Mouse (Mus musculus): ENCODE data around the gene Tldc2.
A peak's percentile ranks its signal among the peaks of the same experiment; 100 is the strongest.

The Tldc2 gene

GRCm38 (mm10) chr2:157086796-157087195 lies at the start of gene Tldc2:
Gene Tldc2 (plus strand): TSS chr2:157087055.
- no peak for DNase-seq (ENCODE audit: low read depth, low spot score)

GRCm38 (mm10) chr2:157037303-157037702 lies 49.6 kb upstream of the Tldc2 start:
- DNase-seq (ENCODE audit: low read depth, low spot score): no peak

GRCm38 (mm10) chr2:157039900-157040648 lies 46.8 kb upstream of the Tldc2 start:
- DNase-seq (ENCODE audit: low read depth, low spot score): no peak

- no peak for DNase-seq (ENCODE audit: low read depth, low spot score)
Observed at GRCm38 (mm10) chr2:157040649-157041046, 46.2 kb upstream of the Tldc2 start.

GRCm38 (mm10) chr2:157041421-157041820 lies 45.4 kb upstream of the Tldc2 start:
- no peak for DNase-seq (ENCODE audit: low read depth, low spot score)

GRCm38 (mm10) chr2:157043556-157043955 lies 43.3 kb upstream of the Tldc2 start:
- no peak for DNase-seq (ENCODE audit: low read depth, low spot score)

GRCm38 (mm10) chr2:157043987-157044386 lies 42.9 kb upstream of the Tldc2 start:
- no peak for DNase-seq (ENCODE audit: low read depth, low spot score)

- DNase-seq (ENCODE audit: low read depth, low spot score): no peak
Observed at GRCm38 (mm10) chr2:157045932-157046331, 40.9 kb upstream of the Tldc2 start.

- DNase-seq (ENCODE audit: low read depth, low spot score): no peak
Observed at GRCm38 (mm10) chr2:157046956-157047355, 39.9 kb upstream of the Tldc2 start.

- DNase-seq (ENCODE audit: low read depth, low spot score): no peak
Observed at GRCm38 (mm10) chr2:157048395-157049181, 38.3 kb upstream of the Tldc2 start.

- DNase-seq (ENCODE audit: low read depth, low spot score): peak; percentile 52
Observed at GRCm38 (mm10) chr2:157049831-157050243, 37.0 kb upstream of the Tldc2 start.

- no peak for DNase-seq (ENCODE audit: low read depth, low spot score)
Observed at GRCm38 (mm10) chr2:157052448-157052847, 34.4 kb upstream of the Tldc2 start.

GRCm38 (mm10) chr2:157053124-157053523 lies 33.7 kb upstream of the Tldc2 start:
- no peak for DNase-seq (ENCODE audit: low read depth, low spot score)

- no peak for DNase-seq (ENCODE audit: low read depth, low spot score)
Observed at GRCm38 (mm10) chr2:157053787-157054186, 33.1 kb upstream of the Tldc2 start.

- DNase-seq (ENCODE audit: low read depth, low spot score): no peak
Observed at GRCm38 (mm10) chr2:157054297-157054696, 32.6 kb upstream of the Tldc2 start.

GRCm38 (mm10) chr2:157054816-157055215 lies 32.0 kb upstream of the Tldc2 start:
- DNase-seq (ENCODE audit: low read depth, low spot score): no peak

GRCm38 (mm10) chr2:157055721-157056120 lies 31.1 kb upstream of the Tldc2 start:
- DNase-seq (ENCODE audit: low read depth, low spot score): no peak

GRCm38 (mm10) chr2:157057186-157057585 lies 29.7 kb upstream of the Tldc2 start:
- DNase-seq (ENCODE audit: low read depth, low spot score): no peak

GRCm38 (mm10) chr2:157057758-157058157 lies 29.1 kb upstream of the Tldc2 start:
- no peak for DNase-seq (ENCODE audit: low read depth, low spot score)

GRCm38 (mm10) chr2:157058342-157058998 lies 28.4 kb upstream of the Tldc2 start:
- DNase-seq (ENCODE audit: low read depth, low spot score): peak; percentile 83

- DNase-seq (ENCODE audit: low read depth, low spot score): no peak
Observed at GRCm38 (mm10) chr2:157059166-157059565, 27.7 kb upstream of the Tldc2 start.

- no peak for DNase-seq (ENCODE audit: low read depth, low spot score)
Observed at GRCm38 (mm10) chr2:157060037-157060436, 26.8 kb upstream of the Tldc2 start.

All from mesoderm, embryonic 11.5 days (tissue).